Mouse (Mus musculus): ENCODE data around the gene Mobp. TPM values are rescaled to one million over a fixed set of nuclear protein-coding genes. Genes with fewer than 3 reads are reported as not detected.

Mobp gene
- polyA plus RNA-seq, 1 experiment = not detected

GRCm38 (mm10) chr9:120132980-120133754 is 16.3 kb upstream of the Mobp start:
- peaks cover 16% of the 10 kb centered on the region for H3K79me2 ChIP-seq (ENCODE audit: control insufficient read depth, insufficient read depth)
- H3ac ChIP-seq (ENCODE audit: control insufficient read depth, insufficient read length) = no peak overlapping the region
- TF ChIP-seq POLR2AphosphoS2 (IDR thresholded peaks at IDR 0.05; ENCODE audit: insufficient read length, low read depth) (peak; percentile 92), CEBPB (IDR thresholded peaks at IDR 0.05; ENCODE audit: insufficient read depth, poor library complexity, severe bottlenecking) (no peak), POLR2A (IDR thresholded peaks at IDR 0.05; ENCODE audit: insufficient read length, low read depth) (peak; percentile 14)
- H3K4me2 ChIP-seq (ENCODE audit: low read depth) = no peak overlapping the region
- H3K36me3 ChIP-seq (ENCODE audit: control insufficient read depth, insufficient read depth) = peaks cover 32% of the 10 kb centered on the region
- H3K27me3 ChIP-seq (ENCODE audit: control insufficient read depth, insufficient read depth, insufficient read length) = no peaks in the 10 kb centered on the region
- H3K4me3 ChIP-seq = no peak overlapping the region

GRCm38 (mm10) chr9:120133755-120134475 is 15.6 kb upstream of the Mobp start:
- Histone ChIP-seq H3K27me3 (ENCODE audit: control insufficient read depth, insufficient read depth, insufficient read length) (no peaks in the 10 kb centered on the region), H3K36me3 (ENCODE audit: control insufficient read depth, insufficient read depth) (peaks cover 30% of the 10 kb centered on the region), H3K4me2 (ENCODE audit: low read depth) (no peak overlapping the region), H3K4me3 (no peak overlapping the region), H3ac (ENCODE audit: control insufficient read depth, insufficient read length) (no peak overlapping the region), H3K79me2 (ENCODE audit: control insufficient read depth, insufficient read depth) (peaks cover 8% of the 10 kb centered on the region)
- TF ChIP-seq POLR2AphosphoS2 (IDR thresholded peaks at IDR 0.05; ENCODE audit: insufficient read length, low read depth) (peak; percentile 65), POLR2A (IDR thresholded peaks at IDR 0.05; ENCODE audit: insufficient read length, low read depth) (no peak), CEBPB (IDR thresholded peaks at IDR 0.05; ENCODE audit: insufficient read depth, poor library complexity, severe bottlenecking) (no peak), E2F4 (IDR thresholded peaks at IDR 0.05; ENCODE audit: insufficient read depth) (no peak)

- Histone ChIP-seq H3K4me3 (no peak overlapping the region), H3K4me2 (ENCODE audit: low read depth) (no peak overlapping the region), H3ac (ENCODE audit: control insufficient read depth, insufficient read length) (no peak overlapping the region), H3K79me2 (ENCODE audit: control insufficient read depth, insufficient read depth) (peaks cover under 1% of the 10 kb centered on the region), H3K36me3 (ENCODE audit: control insufficient read depth, insufficient read depth) (peaks cover 23% of the 10 kb centered on the region), H3K27me3 (ENCODE audit: control insufficient read depth, insufficient read depth, insufficient read length) (no peaks in the 10 kb centered on the region)
- TF ChIP-seq POLR2AphosphoS2 (IDR thresholded peaks at IDR 0.05; ENCODE audit: insufficient read length, low read depth) = peak; percentile 21
- no peak for TF ChIP-seq CEBPB (IDR thresholded peaks at IDR 0.05; ENCODE audit: insufficient read depth, poor library complexity, severe bottlenecking)
Observed at GRCm38 (mm10) chr9:120134529-120135160, 14.9 kb upstream of the Mobp start.

- peaks cover 16% of the 10 kb centered on the region for H3K36me3 ChIP-seq (ENCODE audit: control insufficient read depth, insufficient read depth)
- TF ChIP-seq MYOD1 (IDR thresholded peaks at IDR 0.05; ENCODE audit: control insufficient read depth in 1 of 3, insufficient read length in 2 of 3, low read depth in 2 of 3) = no peak
- no peak for TF ChIP-seq MAX (IDR thresholded peaks at IDR 0.05; ENCODE audit: low read depth)
- TF ChIP-seq REST (IDR thresholded peaks at IDR 0.05; ENCODE audit: insufficient read depth, insufficient read length) = no peak
- TF ChIP-seq TCF3 (IDR thresholded peaks at IDR 0.05; ENCODE audit: insufficient read length, low read depth) = no peak
- no peak overlapping the region for H3K4me3 ChIP-seq
- no peaks in the 10 kb centered on the region for H3K27me3 ChIP-seq (ENCODE audit: control insufficient read depth, insufficient read depth, insufficient read length)
- H3K79me2 ChIP-seq (ENCODE audit: control insufficient read depth, insufficient read depth) = no peaks in the 10 kb centered on the region
- no peak overlapping the region for H3K4me2 ChIP-seq (ENCODE audit: low read depth)
- no peak overlapping the region for H3ac ChIP-seq (ENCODE audit: control insufficient read depth, insufficient read length)
Observed at GRCm38 (mm10) chr9:120135454-120135853, 14.1 kb upstream of the Mobp start.

- H3K27me3 ChIP-seq (ENCODE audit: control insufficient read depth, insufficient read depth, insufficient read length) = peaks cover 25% of the 10 kb centered on the region
- H3ac ChIP-seq (ENCODE audit: control insufficient read depth, insufficient read length) = no peak overlapping the region
- H3K36me3 ChIP-seq (ENCODE audit: control insufficient read depth, insufficient read depth) = no peaks in the 10 kb centered on the region
- no peak overlapping the region for H3K4me2 ChIP-seq (ENCODE audit: low read depth)
- TF ChIP-seq TCF12 (IDR thresholded peaks at IDR 0.05; ENCODE audit: insufficient read depth, poor library complexity, severe bottlenecking) = no peak
- TF ChIP-seq POLR2AphosphoS2 (IDR thresholded peaks at IDR 0.05; ENCODE audit: insufficient read length, low read depth) = no peak
- TF ChIP-seq E2F4 (IDR thresholded peaks at IDR 0.05; ENCODE audit: insufficient read depth) = no peak
- no peak for TF ChIP-seq CEBPB (IDR thresholded peaks at IDR 0.05; ENCODE audit: insufficient read depth, poor library complexity, severe bottlenecking)
- H3K4me3 ChIP-seq = no peak overlapping the region
- H3K79me2 ChIP-seq (ENCODE audit: control insufficient read depth, insufficient read depth) = no peaks in the 10 kb centered on the region
Observed at GRCm38 (mm10) chr9:120140652-120141051, 8.9 kb upstream of the Mobp start.

- Histone ChIP-seq H3ac (ENCODE audit: control insufficient read depth, insufficient read length) (no peak overlapping the region), H3K79me2 (ENCODE audit: control insufficient read depth, insufficient read depth) (no peaks in the 10 kb centered on the region), H3K27me3 (ENCODE audit: control insufficient read depth, insufficient read depth, insufficient read length) (peaks cover 50% of the 10 kb centered on the region), H3K36me3 (ENCODE audit: control insufficient read depth, insufficient read depth) (no peaks in the 10 kb centered on the region), H3K4me3 (no peak overlapping the region), H3K4me2 (ENCODE audit: low read depth) (no peak overlapping the region)
- TF ChIP-seq TCF12 (IDR thresholded peaks at IDR 0.05; ENCODE audit: insufficient read depth, poor library complexity, severe bottlenecking) (no peak), TCF3 (IDR thresholded peaks at IDR 0.05; ENCODE audit: insufficient read length, low read depth) (no peak)
Observed at GRCm38 (mm10) chr9:120144474-120144873, 5.0 kb upstream of the Mobp start.

Measured in myocyte (in vitro differentiated cells).